Mouse (Mus musculus) small intestine, adult 2 months (tissue): ENCODE data around the gene Bag5. TPM values are rescaled to one million over a fixed set of nuclear protein-coding genes. Genes with fewer than 3 reads are reported as not detected.
A peak's percentile ranks its signal among the peaks of the same experiment; 100 is the strongest.

Experiments
- H3K27ac ChIP-seq: fragments of 200-500 bp; 2 replicates; pipeline ENCODE4 v1.5.1; 2012; ENCODE audit warnings: low read depth, low read length, control low read depth, inconsistent platforms; ENCODE audit not compliant: insufficient read depth
- H3K27me3 ChIP-seq: fragments of 200-500 bp; 2 replicates; pipeline ENCODE4 v1.6.1; 2012; ENCODE audit warnings: mild to moderate bottlenecking, moderate library complexity, low read length, inconsistent platforms; ENCODE audit not compliant: control insufficient read depth, insufficient read depth
- H3K36me3 ChIP-seq: fragments of 200-500 bp; 2 replicates; pipeline ENCODE4 v1.6.1; 2012; ENCODE audit warnings: mild to moderate bottlenecking, low read length, control low read depth, inconsistent platforms; ENCODE audit not compliant: control insufficient read depth, insufficient read depth
- H3K4me1 ChIP-seq: fragments of 200-500 bp; 2 replicates; pipeline ENCODE4 v1.6.1; 2012; ENCODE audit warnings: low read length, inconsistent platforms, mixed read lengths; ENCODE audit not compliant: control insufficient read depth, insufficient read depth, insufficient read length
- H3K4me3 ChIP-seq: fragments of 200-500 bp; 2 replicates; pipeline ENCODE4 v1.5.1; 2012; ENCODE audit warnings: low read depth, mild to moderate bottlenecking, control low read depth, inconsistent platforms, low read length, moderate library complexity
- CTCF ChIP-seq: fragments of 200-500 bp; IDR thresholded peaks from 2 replicates; pipeline ENCODE4 v1.5.1; 2012; ENCODE audit warnings: low read depth, mild to moderate bottlenecking, control low read depth, inconsistent platforms, low read length, moderate library complexity, mixed read lengths; ENCODE audit not compliant: insufficient replicate concordance, insufficient read length; ENCODE audit errors: extremely low read depth
- POLR2A ChIP-seq: fragments of 200-500 bp; IDR thresholded peaks from 2 replicates; pipeline ENCODE4 v1.6.1; 2012; ENCODE audit warnings: low read depth, mild to moderate bottlenecking, control low read depth, inconsistent platforms, low read length, moderate library complexity
- WGBS: fragments of 180-500 bp; shearing (Covaris S2); methylation state at CpG from one replicate; pipeline ENCODE4 v1.1.7; 2018; 5-methylcytosine and 5-hydroxymethylcytosine counted together
- polyA plus RNA-seq: library from polyadenylated mRNA; depleted of rRNA; stranded (reverse); fragments of >200 nt; gene quantifications from 2 replicates; pipeline ENCODE4 v1.2.3, GENCODE M21; 2012

Gene Bag5
- polyA plus RNA-seq, 1 experiment = 5.5 TPM

DNA sequence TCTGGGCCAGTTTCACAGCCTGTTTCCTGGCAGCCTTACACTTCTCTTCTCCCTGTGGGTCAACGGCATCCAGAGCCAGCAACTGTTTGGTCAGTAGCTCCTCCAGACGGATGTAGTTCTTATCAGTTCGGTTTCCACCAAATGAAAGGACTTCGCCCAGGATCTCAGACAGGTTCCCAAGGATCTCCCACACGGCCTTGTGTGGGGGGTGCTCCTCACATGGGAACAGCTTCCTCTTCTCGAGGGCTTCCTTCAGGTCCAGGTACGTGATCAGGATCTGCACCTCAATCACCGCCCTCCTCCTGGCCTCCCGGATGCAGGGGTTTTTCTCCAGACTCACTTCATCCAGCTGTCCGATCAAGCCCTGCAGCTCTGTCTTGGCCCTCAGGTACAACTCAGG lies 3.0 kb downstream of the Bag5 start:
- Histone ChIP-seq H3K36me3 (peaks cover 21% of the 10 kb centered on the region), H3K27ac (no peak overlapping the region), H3K4me3 (no peak overlapping the region), H3K4me1 (peaks cover 6% of the 10 kb centered on the region), H3K27me3 (no peaks in the 10 kb centered on the region)
- 71% methylated on average over 10 of the region's 10 CpGs for WGBS
- no peak for TF ChIP-seq CTCF
- TF ChIP-seq POLR2A = no peak

DNA sequence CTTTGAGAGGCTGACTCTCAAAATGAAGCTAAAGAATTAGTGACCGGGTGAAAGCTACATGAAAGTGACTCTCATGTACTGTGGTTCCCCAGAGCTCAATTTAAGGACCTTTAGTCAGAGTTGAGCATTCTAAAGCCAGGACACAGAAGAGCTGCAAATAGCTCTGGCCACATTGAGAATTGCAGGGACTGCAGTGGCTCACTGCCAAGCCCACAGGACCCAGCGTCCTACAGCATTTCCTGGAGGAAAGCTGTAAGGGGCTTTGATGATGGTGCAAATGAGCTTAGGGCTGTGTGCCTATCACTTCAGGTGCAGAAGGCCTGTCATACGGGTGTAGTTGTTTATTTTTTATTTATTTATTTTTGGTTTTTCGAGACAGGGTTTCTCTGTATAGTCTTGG lies 4.9 kb downstream of the Bag5 start:
- H3K27ac ChIP-seq = no peak overlapping the region

DNA sequence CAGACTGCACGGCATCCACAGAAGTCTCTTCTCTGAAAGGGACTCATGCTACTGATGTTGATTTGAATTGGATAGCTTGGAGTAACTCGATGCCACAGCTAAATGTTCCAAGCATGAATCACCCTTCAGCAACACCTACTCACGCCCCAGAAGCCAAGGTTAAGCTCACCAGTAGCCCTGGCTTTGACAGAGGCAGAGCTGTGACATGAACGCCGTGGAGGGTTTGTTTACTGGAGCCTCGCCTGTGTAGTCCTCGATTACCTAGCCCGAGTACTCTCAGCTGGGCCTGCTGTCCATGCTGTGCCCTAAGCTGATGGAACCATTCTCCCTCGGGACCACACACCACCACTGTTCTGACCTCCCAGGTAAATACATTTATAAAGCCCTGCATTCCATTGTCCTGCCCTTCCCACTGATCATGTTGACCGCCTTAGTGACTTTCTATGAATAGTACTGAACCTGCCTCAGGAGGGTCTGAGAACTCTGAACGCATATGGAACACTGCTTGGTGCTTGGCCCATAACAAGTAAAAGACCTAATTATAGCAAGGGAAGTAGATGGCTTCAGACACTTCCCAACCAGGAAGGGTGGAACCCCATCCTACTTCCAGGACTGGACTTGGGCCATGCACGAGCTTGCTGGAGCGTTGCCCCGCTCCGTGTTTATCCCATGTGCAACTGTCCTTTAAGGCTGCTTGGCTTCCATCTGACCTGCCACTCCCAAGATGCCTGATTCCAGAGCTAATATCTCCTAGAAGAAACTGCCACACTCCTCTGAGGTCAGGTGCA lies 7.7 kb downstream of the Bag5 start:
- no peaks in the 10 kb centered on the region for H3K27me3 ChIP-seq
- TF ChIP-seq POLR2A (no peak), CTCF (no peak)
- H3K36me3 ChIP-seq = peaks cover 15% of the 10 kb centered on the region
- 31% methylated on average over 15 of the region's 15 CpGs for WGBS
- H3K4me3 ChIP-seq = no peak overlapping the region
- H3K27ac ChIP-seq = peak overlapping the region; percentile 23
- no peaks in the 10 kb centered on the region; the same call in 1 of the 2 replicates for H3K4me1 ChIP-seq

More for the DNA sequence above, 4.9 kb downstream of the Bag5 start:
- Histone ChIP-seq H3K36me3 (peaks cover 21% of the 10 kb centered on the region), H3K27me3 (no peaks in the 10 kb centered on the region), H3K4me3 (no peak overlapping the region), H3K4me1 (peaks cover 6% of the 10 kb centered on the region)
- no peak for TF ChIP-seq CTCF
- no peak for TF ChIP-seq POLR2A
- 66% methylated on average over 4 of the region's 4 CpGs for WGBS

DNA sequence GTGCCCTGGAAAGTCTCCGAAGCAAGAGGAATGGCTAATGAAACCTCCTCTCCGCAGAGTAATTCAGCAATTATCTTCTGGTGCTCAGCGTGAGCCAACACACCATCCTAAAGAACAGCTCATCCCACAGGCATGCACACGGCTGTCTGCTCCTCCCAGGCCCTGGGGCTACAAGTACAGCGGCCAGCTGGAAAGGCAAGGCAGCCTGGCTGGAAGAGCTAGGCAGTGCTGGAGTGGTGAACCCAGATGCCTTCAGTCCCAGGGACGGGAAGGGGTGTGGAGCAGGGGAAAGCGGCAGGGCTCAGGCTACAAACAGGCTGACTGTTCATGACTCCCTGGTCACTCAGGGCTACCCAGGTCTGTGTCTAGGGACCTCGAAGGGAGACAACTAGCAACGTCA lies 8.4 kb downstream of the Bag5 start:
- H3K36me3 ChIP-seq = peaks cover 9% of the 10 kb centered on the region; the same call in 1 of the 2 replicates

DNA sequence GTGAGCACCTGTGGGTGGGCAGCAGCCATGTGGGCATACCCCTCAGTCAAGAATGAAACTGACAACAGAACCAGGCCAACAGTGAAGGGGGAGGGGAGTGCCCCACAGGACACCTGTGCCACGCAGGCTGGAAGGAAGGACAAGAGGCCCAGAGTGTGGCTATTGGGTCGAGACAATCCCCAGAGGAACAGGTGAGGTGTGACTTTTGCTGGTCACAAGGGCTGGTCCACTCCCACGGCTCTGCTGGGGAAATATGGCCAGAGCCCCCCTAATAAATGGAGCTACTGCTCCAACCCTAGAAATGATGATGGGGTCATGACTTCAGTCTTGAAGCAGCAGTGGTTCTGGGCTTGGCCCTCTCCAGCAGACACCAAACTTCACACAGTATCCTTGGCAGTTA lies 9.8 kb downstream of the Bag5 start:
- Histone ChIP-seq H3K36me3 (peaks cover 4% of the 10 kb centered on the region; the same call in 1 of the 2 replicates), H3K27ac (no peak overlapping the region), H3K4me1 (no peaks in the 10 kb centered on the region; the same call in 1 of the 2 replicates), H3K4me3 (no peak overlapping the region), H3K27me3 (no peaks in the 10 kb centered on the region)
- 66% methylated on average over 3 of the region's 3 CpGs for WGBS
- no peak for TF ChIP-seq CTCF
- no peak for TF ChIP-seq POLR2A

More for the DNA sequence above, 8.4 kb downstream of the Bag5 start:
- Histone ChIP-seq H3K4me3 (no peak overlapping the region), H3K27me3 (no peaks in the 10 kb centered on the region), H3K27ac (peak overlapping the region; percentile 23), H3K4me1 (no peaks in the 10 kb centered on the region; the same call in 1 of the 2 replicates)
- WGBS = 50% methylated on average over 9 of the region's 9 CpGs
- no peak for TF ChIP-seq CTCF
- no peak for TF ChIP-seq POLR2A

DNA sequence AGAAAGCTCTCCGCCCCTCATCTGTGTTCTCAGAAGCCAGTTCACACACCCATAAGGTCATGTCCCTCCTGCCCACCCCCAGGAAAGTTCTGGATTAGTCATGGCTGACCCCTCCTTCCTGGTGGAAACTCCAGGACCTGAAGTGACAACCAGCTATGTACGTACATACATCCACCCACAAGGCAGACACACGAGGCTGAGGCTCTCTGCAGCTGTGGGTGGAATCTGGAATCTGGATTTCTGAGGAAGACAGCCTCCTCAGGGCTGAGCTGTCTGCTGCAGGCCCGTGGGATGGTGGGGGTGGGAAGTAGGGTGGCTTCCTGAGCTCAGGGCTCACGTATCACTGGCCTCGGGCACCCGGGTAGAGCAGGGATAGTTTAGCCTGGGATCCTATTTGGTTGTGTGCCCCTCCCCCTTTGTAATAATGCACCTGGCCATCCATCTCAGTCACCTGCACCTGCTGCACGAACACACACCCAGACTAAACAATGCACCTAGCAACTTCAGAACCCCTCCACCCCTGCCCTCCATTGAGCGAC lies 12.1 kb downstream of the Bag5 start:
- no peaks in the 10 kb centered on the region for H3K27me3 ChIP-seq
- 43% methylated on average over 9 of the region's 9 CpGs for WGBS
- no peak for TF ChIP-seq CTCF
- TF ChIP-seq POLR2A = no peak
- no peak overlapping the region for H3K4me3 ChIP-seq
- H3K4me1 ChIP-seq = peaks cover 2% of the 10 kb centered on the region
- no peak overlapping the region for H3K27ac ChIP-seq
- H3K36me3 ChIP-seq = no peaks in the 10 kb centered on the region

DNA sequence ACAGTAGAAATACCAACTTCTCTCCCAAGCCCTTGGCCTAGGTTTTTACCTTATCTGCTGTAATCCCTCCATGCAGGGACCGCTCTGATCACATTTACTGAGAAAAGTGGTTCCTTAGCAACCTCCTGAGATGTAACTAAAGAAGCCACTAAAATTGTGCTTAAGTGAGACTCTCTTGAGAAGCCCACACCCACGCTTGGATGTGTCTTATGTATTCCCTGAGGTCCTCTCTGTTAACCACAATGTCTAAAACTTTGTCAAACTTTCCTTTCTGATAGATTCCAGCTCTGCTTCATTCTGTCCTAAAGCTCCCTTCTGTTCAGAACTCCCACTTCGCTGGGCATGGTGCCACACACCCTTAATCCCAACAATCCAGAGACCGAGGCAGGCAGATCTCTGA lies 13.5 kb downstream of the Bag5 start:
- no peak overlapping the region for H3K27ac ChIP-seq

More for the DNA sequence above, 13.5 kb downstream of the Bag5 start:
- WGBS = 85% methylated on average over 4 of the region's 4 CpGs
- Histone ChIP-seq H3K27me3 (no peaks in the 10 kb centered on the region), H3K4me3 (no peak overlapping the region), H3K36me3 (no peaks in the 10 kb centered on the region), H3K4me1 (peaks cover 3% of the 10 kb centered on the region)
- TF ChIP-seq POLR2A (no peak), CTCF (no peak)
